Mouse (Mus musculus): Measurements from ENCODE around the gene Zfp553.

DNA sequence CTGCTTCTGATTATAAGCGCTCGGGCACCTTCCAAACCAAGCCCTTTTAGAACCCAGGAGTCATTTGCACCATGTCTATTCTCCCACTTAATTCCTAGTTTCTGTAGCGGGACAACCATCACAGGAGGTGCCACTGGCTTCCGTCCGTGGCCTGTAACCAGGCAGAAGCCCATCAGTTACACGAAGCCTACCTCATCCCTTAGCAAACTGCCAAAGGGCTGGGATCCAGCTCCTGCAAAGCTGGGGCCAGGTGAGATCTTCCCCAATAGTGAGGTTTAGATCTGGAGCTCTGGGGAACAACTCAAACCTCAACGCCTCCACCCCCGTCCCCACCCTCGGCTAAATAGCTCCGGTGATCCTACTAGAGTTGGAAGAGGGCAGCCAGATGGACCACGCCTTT is 36.4 kb upstream of the Zfp553 start:
- TF ChIP-seq CTCF (IDR thresholded peaks at IDR 0.05; ENCODE audit: borderline replicate concordance, insufficient read depth, low read depth, low read length), result no peak
- no peak for TF ChIP-seq POLR2A (IDR thresholded peaks at IDR 0.05; ENCODE audit: borderline replicate concordance, insufficient read depth, low read length)
